In the genomic region with DNA sequence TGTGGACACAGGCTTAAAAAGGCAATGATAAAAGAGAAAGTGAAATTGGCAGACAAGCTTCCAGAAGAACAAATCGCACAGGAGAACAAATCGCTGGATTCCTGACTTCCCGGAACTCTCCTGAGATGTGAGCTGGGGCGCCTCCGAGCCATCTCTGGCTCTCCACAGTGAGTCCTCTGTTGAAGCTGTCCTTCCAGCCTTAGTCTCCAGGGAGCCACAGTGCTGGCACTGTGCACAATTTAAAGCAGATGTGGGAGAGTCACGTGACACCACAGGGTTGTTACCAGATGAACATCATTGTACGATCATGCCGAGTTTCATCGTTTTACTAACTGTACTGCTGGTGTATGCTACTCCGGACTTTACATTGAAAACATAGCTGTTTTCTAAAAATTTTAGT, we compare ENCODE assay signal across 10 mouse cellular contexts.
DNase-seq lines count a peak whose midpoint lies in the region; ATAC-seq and TF ChIP-seq lines count a peak whose summit lies in the region.
"Had no signal": no experiment of that assay in that cellular context is flagged by ENCODE, and none has a peak within 500 bp of the region (broad histone marks: within the 10 kb centered on the region; RNA-seq: fewer than 3 reads in every experiment).

No protein-coding gene starts in this region.

- no peak for ATAC-seq in intestine, embryonic 14.5 days (replicated peaks; ENCODE audit: low FRiP score, low TSS enrichment, low read depth)
- ATAC-seq in intestine, embryonic 15.5 days: no peak
- peak; percentile 63 for ATAC-seq in limb, embryonic 14.5 days (ENCODE audit: low FRiP score, low read depth)
- no peak for ATAC-seq in forebrain, postnatal 0 days
- ATAC-seq: intestine, embryonic 16.5 days had no signal

- H3K4me3 ChIP-seq in intestine, embryonic 14.5 days (ENCODE audit: low read depth, low read length): no peak overlapping the region
- no peak overlapping the region for H3K4me3 ChIP-seq in intestine, embryonic 15.5 days (replicated peaks)
- H3K4me3 ChIP-seq in embryonic facial prominence, embryonic 10.5 days: peak overlapping the region; percentile 23; the same call in 1 of the 2 replicates
- H3K4me3 ChIP-seq in heart, adult 2 months: no peak overlapping the region
- H3K4me3 ChIP-seq in limb, embryonic 14.5 days (replicated peaks; ENCODE audit: low read length): no peak overlapping the region
- H3K4me3 ChIP-seq in forebrain, postnatal 0 days (ENCODE audit: low read depth, low read length): no peak overlapping the region

- H3K79me2 ChIP-seq in heart, adult 2 months (replicated peaks; ENCODE audit: control insufficient read depth, insufficient read depth, low read length): no peaks in the 10 kb centered on the region

- DNase-seq in intestine, embryonic 14.5 days (ENCODE audit: low spot score): peak; percentile 40
- DNase-seq in embryonic facial prominence, embryonic 10.5 days (ENCODE audit: low spot score): peak; percentile 69
- DNase-seq in heart, adult 2 months: peak; percentile 37 to 43
- DNase-seq in limb, embryonic 14.5 days (ENCODE audit: low spot score): peak; percentile 45
- no peak for DNase-seq in forebrain, postnatal 0 days
- no peak for DNase-seq in frontal cortex, postnatal 10 days (ENCODE audit: low spot score in 2 of 2)
- DNase-seq: lung, postnatal 36 days; thymus, postnatal 14 days had no signal

- no peaks in the 10 kb centered on the region for H3K9me3 ChIP-seq in intestine, embryonic 14.5 days (ENCODE audit: control insufficient read depth, low read length)
- no peaks in the 10 kb centered on the region for H3K9me3 ChIP-seq in intestine, embryonic 15.5 days
- no peaks in the 10 kb centered on the region for H3K9me3 ChIP-seq in embryonic facial prominence, embryonic 10.5 days
- H3K9me3 ChIP-seq in limb, embryonic 14.5 days (ENCODE audit: control insufficient read depth, low read length): no peaks in the 10 kb centered on the region
- H3K9me3 ChIP-seq in forebrain, postnatal 0 days (ENCODE audit: low read length): no peaks in the 10 kb centered on the region

- H3K36me3 ChIP-seq in intestine, embryonic 14.5 days (ENCODE audit: control insufficient read depth, insufficient read depth, low read length): no peaks in the 10 kb centered on the region
- no peaks in the 10 kb centered on the region for H3K36me3 ChIP-seq in intestine, embryonic 15.5 days
- H3K36me3 ChIP-seq in embryonic facial prominence, embryonic 10.5 days (replicated peaks): no peaks in the 10 kb centered on the region
- H3K36me3 ChIP-seq in heart, adult 2 months (ENCODE audit: control insufficient read depth, insufficient read depth, low read length): no peaks in the 10 kb centered on the region
- H3K36me3 ChIP-seq in limb, embryonic 14.5 days (ENCODE audit: control insufficient read depth, insufficient read depth, low read length): no peaks in the 10 kb centered on the region
- H3K36me3 ChIP-seq in forebrain, postnatal 0 days (ENCODE audit: insufficient read depth): no peaks in the 10 kb centered on the region

- TF ChIP-seq CTCF in heart, adult 2 months (IDR thresholded peaks at IDR 0.05): no peak
- no peak for TF ChIP-seq CTCF in forebrain, postnatal 0 days (IDR thresholded peaks at IDR 0.05; ENCODE audit: low read depth)

- no peaks in the 10 kb centered on the region for H3K27me3 ChIP-seq in intestine, embryonic 14.5 days (replicated peaks; ENCODE audit: control insufficient read depth, insufficient read depth, low read length)
- no peaks in the 10 kb centered on the region for H3K27me3 ChIP-seq in intestine, embryonic 15.5 days (replicated peaks)
- H3K27me3 ChIP-seq in embryonic facial prominence, embryonic 10.5 days (replicated peaks; ENCODE audit: low read depth, poor library complexity, severe bottlenecking): peaks cover 8% of the 10 kb centered on the region; the same call in 1 of the 2 replicates
- no peaks in the 10 kb centered on the region for H3K27me3 ChIP-seq in heart, adult 2 months (ENCODE audit: control insufficient read depth, insufficient read depth, low read length)
- H3K27me3 ChIP-seq in limb, embryonic 14.5 days (ENCODE audit: control insufficient read depth, insufficient read depth, low read length): no peaks in the 10 kb centered on the region
- H3K27me3 ChIP-seq in forebrain, postnatal 0 days (ENCODE audit: insufficient read depth, low read length): no peaks in the 10 kb centered on the region

- H3K4me1 ChIP-seq in intestine, embryonic 14.5 days (replicated peaks; ENCODE audit: control insufficient read depth, insufficient read depth, low read length): no peaks in the 10 kb centered on the region
- H3K4me1 ChIP-seq in intestine, embryonic 15.5 days (replicated peaks): no peaks in the 10 kb centered on the region
- peaks cover 40% of the 10 kb centered on the region for H3K4me1 ChIP-seq in embryonic facial prominence, embryonic 10.5 days
- H3K4me1 ChIP-seq in heart, adult 2 months (ENCODE audit: control insufficient read depth, insufficient read depth, low read length): no peaks in the 10 kb centered on the region
- 0 out of 2 replicates have a peak, but pooled peaks cover 4% of the 10 kb centered on the region for H3K4me1 ChIP-seq in limb, embryonic 14.5 days (ENCODE audit: control insufficient read depth, insufficient read depth, low read length)
- H3K4me1 ChIP-seq in forebrain, postnatal 0 days (ENCODE audit: insufficient read depth): peaks cover 16% of the 10 kb centered on the region; the same call in 1 of the 2 replicates

- H3K27ac ChIP-seq in intestine, embryonic 14.5 days (ENCODE audit: low read depth): no peak overlapping the region
- H3K27ac ChIP-seq in intestine, embryonic 15.5 days: no peak overlapping the region
- H3K27ac ChIP-seq in embryonic facial prominence, embryonic 10.5 days (replicated peaks): peak overlapping the region; percentile 30; the same call in 1 of the 2 replicates
- no peak overlapping the region for H3K27ac ChIP-seq in heart, adult 2 months
- no peak overlapping the region for H3K27ac ChIP-seq in limb, embryonic 14.5 days (replicated peaks; ENCODE audit: low read depth, low read length)
- no peak overlapping the region for H3K27ac ChIP-seq in forebrain, postnatal 0 days (ENCODE audit: low read depth, low read length)

- H3K9ac ChIP-seq in intestine, embryonic 14.5 days (ENCODE audit: low read length): no peak overlapping the region
- no peak overlapping the region for H3K9ac ChIP-seq in intestine, embryonic 15.5 days
- H3K9ac ChIP-seq in heart, adult 2 months (ENCODE audit: low read depth, low read length): no peak overlapping the region
- no peak overlapping the region for H3K9ac ChIP-seq in limb, embryonic 14.5 days (ENCODE audit: low read depth, low read length, severe bottlenecking)
- H3K9ac ChIP-seq in forebrain, postnatal 0 days: no peak overlapping the region

- TF ChIP-seq EP300 in heart, adult 2 months (IDR thresholded peaks at IDR 0.05; ENCODE audit: insufficient read depth, low read depth, low read length): no peak

- TF ChIP-seq POLR2A in heart, adult 2 months (IDR thresholded peaks at IDR 0.05; ENCODE audit: insufficient read depth, low read depth, low read length): no peak
- TF ChIP-seq POLR2A in limb, embryonic 14.5 days (IDR thresholded peaks at IDR 0.05; ENCODE audit: borderline replicate concordance, extremely low read depth, insufficient read depth, insufficient read length): no peak

- intact Hi-C loops in heart, adult 2 months (cut with DNase I): no loop called here

- WGBS in intestine, embryonic 14.5 days: 84% methylated on average over 10 of the region's 10 CpGs
- WGBS in intestine, embryonic 15.5 days: 78% methylated on average over 10 of the region's 10 CpGs
- WGBS in embryonic facial prominence, embryonic 10.5 days: 41% methylated on average over 10 of the region's 10 CpGs
- 55% methylated on average over 10 of the region's 10 CpGs for WGBS in heart, adult 2 months
- 37% methylated on average over 10 of the region's 10 CpGs for WGBS in limb, embryonic 14.5 days
- 73% methylated on average over 10 of the region's 10 CpGs for WGBS in forebrain, postnatal 0 days

- H3K4me2 ChIP-seq in intestine, embryonic 14.5 days (ENCODE audit: low read length): no peak overlapping the region
- H3K4me2 ChIP-seq in intestine, embryonic 15.5 days (replicated peaks): no peak overlapping the region
- peak overlapping the region; percentile 19; the same call in 1 of the 2 replicates for H3K4me2 ChIP-seq in limb, embryonic 14.5 days (replicated peaks; ENCODE audit: low read depth, low read length, severe bottlenecking)
- no peak overlapping the region for H3K4me2 ChIP-seq in forebrain, postnatal 0 days (ENCODE audit: low read depth)

Comparison
In these comparisons a context has a peak if more than half of its experiments do, and no peak if none do; other contexts are left out.
1. DNase-seq: peak in intestine, embryonic 14.5 days (single experiment), embryonic facial prominence, embryonic 10.5 days (single experiment), heart, adult 2 months (2 of 2) and limb, embryonic 14.5 days (single experiment); none in forebrain, postnatal 0 days (single experiment) and frontal cortex, postnatal 10 days (0 of 2).